Mouse (Mus musculus) layer of hippocampus, postnatal 10 days (tissue): ENCODE measurements at regions not wholly inside any gene's neighbourhood (a gene's known extent, or its start where the extent isn't known, plus 50 kb on each side); places are given as distances from the start of the nearest gene placed in this dataset.

Experiments used
- DNase-seq, 2 experiments: peaks; one replicate each; pipeline ENCODE4 v3.0.0; 2021; ENCODE audit warnings: low spot score in 2 of 2

DNA sequence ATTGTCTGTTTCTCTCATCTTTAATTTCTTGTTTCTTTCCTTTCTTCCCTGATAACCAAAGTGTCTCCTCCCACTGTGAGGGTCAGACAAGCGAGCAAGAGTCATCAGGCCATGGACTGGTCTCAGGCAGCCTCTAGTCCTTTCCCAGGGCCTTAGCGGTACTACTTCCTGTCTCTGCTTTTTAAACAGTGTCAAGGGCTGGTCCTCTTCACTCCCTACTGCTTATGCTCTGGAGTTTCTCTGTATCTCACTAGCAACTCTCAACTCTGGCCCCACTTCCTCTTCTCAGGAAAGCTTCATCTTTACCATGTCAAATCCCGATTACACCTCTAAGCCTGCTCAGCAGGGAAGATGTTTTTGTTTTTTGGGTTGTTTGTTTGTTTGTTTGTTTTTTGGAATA is 124.1 kb downstream of the Pten start:
- DNase-seq, result no peak

DNA sequence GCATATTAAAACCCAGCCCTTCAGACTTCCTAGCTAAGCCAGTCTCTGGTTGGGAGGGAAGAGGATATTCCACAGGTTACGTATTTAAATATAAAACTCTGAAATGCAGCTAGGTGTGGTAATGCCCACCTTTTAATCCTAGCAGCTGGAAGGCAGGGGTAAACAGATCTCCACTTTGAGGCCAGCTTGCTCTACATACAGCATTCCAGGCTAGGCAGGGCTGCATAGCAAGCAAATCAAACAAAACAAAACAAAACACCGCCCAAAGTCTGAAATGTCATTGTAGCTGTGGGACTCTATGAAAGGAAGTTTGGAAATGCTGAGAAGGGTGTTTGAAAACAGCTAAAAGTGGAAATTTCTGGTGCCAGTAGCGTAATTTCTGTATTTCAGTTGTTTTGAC is 127.0 kb downstream of the Pten start:
- no peak for DNase-seq

DNA sequence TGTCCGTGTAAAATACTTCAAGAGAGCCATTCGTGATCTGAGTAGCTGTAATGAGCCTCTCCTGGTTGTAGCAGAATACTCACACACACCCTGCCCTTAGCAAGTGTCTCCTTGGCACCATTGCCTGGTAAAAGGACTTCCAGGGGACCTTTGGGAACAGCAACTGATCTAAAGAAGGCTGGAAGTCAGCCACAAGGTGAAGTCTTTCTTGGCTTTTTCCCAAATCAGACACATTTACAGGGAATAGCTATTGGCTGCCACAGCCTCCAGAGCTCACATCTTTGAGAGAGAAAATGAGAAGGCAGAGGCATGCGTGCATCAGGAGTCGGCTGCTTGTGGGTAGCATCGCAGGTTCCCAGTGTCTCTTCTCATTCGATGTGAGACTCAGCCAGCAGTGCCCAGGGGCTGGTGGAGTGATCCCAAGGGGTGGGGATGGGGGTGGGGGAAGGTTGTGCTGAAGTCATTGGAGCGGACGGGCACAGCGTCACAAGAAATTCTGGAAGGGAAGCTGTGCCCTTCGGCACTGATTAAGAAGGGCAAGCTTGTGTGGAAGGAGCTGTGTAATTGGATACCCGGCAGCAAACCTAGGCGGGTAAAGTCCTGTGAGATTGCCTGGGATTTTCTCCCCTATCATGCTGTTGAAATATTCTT is 128.3 kb downstream of the Pten start:
- no peak for DNase-seq

DNA sequence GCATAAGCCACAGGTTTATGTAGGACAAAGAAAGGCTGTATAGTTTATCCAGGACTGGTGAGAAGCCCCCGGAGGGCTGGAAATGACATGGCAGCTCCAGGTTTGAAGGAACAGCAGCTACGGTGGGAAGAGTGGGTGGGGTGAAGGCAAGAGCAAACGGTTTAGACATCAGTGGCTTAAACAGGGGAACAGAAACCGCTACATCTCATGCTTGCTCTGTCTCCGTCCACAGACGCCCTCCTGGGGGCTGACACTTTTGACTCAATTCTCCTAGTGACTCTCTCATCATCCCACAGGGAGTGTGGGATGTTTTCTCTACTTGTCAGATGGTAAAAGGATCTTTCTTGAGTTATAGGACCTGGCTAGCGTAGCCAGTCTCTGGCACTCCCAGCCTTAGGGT is 129.9 kb downstream of the Pten start:
- DNase-seq, result no peak

DNA sequence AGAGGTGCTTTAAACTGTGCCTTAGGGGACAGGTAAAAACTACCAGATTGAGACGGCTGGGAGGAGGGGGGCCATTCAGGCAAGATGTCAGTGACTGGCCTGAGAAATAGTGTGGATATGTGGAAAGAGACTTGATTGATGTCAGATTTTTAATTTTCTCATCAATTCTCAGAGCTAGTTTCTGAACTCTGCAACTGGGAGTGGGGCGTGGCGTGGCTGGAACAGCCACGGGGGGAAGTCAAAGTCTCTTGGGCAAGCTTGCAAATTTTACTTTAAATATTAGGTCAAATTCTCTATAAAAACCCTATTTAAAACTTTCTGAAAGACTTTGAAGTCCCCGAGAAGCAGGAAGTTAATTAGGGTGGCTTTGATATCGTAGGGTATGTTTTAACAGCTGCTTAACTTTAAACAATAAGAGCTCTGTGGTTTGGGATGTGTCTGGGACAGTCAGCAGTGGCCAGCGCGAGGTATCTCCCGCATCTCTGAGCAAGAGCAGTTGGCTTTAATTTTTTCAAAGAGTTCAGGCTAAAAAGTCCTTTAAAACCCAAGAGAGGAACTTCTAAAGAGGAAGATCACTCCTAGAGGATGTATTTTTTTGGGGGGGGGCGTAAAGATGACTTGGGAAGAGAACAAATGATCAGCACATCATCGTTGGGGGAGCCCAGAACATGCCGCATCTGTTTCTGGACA is 131.5 kb downstream of the Pten start:
- no peak for DNase-seq

DNA sequence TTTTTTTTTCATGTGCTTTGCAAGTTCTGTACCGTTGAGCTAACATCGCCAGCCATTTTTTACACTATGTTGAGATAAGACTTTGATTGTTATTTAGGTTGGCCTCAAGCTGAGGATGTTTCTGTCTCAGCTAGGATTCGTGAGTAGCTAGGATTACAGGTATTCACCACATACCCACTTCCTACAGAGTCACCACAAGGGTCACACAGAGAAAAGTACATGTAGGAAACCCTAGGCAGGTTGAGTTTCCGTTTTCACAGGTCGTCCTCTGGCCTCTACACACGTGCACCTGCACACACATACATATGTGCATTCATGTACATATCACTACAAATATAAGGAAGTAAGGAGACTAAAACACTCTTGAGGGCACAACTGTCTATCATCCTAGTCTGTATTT is 133.5 kb downstream of the Pten start:
- no peak for DNase-seq

DNA sequence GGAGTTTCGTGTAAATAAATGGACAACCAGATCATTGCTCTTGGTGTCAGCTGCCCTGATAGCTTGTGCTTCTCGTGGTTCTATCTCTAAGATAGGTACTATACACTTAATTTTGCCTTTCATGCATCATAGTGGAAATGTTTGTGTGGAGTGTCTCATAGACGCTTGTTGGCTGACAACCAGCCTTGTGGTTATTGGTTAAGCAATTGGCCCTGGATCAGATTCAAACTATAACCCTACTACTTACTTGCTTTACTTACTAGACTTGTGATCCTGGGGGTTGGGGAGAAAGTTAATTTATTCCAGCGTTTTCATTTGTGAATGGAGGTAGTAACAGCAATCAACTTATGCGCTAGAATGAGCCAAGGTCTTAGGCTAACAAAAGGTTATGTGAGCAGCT is 135.2 kb downstream of the Pten start:
- DNase-seq, result no peak

DNA sequence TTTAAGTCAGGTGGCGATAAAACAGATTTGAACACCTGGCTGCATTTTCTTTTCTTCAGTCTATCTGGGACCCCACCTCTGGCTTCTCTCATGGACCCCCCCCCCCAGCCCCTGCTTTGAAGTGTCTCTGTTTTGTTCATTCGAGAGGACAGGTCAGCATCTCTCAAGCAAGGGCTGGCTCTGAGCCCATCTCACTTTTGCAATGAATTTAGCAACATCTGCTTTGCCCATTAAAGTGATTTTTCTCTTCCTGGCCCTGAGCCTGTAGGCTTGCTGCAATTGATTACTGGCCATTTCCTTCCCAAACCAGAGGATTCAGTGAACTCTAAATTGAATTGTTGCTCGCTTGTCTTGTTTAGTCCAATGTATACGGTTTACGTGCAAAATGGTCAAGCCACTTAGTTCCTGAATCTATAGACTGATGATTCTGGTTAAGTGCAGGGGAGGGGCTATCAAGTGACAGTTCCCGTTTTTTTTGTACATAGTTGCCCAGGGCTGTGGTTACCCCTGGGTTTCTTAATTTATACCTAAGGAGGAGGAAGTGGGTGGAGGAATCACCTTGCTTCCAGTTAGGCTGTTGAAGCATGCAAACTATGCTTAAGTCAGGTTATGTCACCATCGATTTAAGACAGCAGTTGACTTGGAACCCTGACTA is 146.3 kb downstream of the Pten start:
- no peak for DNase-seq

DNA sequence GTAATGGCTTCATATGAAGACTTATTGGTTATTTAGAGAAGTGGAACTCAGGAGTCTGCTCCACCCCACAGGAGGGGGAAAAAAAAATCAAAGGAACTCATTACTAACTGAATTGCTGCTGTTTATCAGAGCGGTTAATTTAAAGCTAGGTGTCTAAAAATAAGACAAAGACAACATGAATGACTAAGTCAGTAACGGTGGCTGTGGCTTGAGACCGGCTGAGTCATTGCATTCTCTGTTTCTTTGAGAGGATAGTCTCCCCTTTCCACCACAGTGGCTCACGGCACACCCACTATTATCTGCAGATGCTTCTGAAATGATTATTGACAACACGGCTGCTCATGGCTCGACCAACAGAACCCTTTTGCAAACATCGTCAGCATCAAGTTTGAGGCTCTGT is 147.2 kb downstream of the Pten start:
- DNase-seq, result no peak

DNA sequence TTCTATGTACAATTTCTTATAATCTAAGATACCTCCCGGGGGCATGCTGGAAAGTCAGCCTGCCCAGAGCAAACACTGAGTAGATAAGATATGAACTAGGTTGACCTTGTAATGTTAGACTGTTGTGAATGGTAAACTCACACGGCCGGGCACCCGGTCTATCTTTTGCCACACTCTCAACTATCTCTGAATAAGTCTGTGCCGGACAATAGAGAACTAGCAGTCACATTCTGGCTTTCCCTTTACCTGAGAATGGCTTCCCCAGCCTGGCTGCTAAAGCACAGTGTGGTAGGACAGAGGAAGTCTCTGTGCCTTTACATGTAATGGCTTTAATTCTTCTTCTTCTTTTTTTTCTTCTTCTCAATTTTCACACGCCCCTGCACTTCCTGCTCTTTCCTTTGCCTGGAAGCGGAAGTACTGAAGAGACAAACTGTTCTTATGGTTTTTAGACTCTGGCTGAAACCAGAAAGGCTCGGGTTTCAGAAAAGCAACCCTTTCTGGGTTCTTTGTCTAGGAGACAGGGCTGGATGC is 148.7 kb downstream of the Pten start:
- DNase-seq, result no peak

DNA sequence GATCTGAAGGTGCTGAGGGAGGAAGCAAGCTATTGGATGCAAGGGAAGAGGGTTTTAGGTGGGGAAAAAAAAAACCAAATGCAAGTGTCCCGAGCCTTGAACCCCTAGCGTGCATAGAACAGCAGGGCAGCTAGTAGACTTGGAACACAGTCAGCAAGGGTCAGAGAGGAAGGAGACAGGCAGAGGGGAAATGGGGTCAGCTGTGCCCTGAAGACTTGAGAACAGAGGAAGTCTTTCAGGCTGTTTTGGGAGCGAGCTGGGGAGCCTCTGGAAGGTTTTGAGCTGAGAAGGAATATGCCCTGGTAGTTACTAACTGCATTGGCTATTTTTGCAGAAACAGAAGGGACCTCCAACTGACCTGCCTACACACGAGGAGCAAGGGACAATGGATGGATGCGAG is 149.5 kb downstream of the Pten start:
- no peak for DNase-seq

DNA sequence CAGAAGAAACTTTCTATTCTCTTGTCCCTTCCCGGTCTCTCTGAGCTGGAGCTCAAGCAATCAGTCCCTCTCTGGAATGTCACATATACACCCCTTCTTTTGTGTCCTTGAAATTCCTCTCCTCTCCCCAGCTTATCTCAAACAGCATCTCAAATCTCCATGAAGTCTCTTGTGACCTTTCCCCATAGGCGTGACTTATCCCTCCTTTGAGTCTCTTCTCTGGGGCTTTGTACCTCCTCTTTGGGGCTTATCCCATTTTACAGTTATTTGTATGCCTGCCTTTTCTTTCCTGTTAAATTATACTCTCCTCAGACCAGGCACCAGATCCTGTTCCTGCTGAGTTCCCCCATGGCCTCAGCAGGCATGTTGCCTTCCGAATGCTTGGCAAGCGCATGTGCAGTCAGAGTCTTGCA is 152.8 kb downstream of the Pten start:
- no peak for DNase-seq

DNA sequence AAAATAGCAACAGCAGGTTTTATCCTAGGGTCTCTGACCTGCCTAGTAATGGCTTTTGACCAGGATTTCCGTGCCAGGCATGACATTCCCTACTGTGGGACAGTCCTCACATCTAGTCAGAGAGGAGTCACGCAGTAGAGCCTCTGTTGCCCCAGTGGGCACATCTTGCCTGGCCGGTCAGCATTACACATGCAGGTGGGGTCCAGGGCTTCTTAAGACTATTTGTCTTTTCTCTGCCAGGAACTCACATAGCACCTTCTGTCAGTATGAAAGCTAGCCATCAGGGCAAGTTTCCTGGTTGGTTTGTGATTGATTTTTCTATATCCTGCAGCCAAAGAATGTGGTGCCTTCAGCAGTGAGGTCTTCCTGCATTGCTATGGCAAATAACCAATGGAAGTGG is 155.0 kb downstream of the Pten start:
- no peak for DNase-seq

DNA sequence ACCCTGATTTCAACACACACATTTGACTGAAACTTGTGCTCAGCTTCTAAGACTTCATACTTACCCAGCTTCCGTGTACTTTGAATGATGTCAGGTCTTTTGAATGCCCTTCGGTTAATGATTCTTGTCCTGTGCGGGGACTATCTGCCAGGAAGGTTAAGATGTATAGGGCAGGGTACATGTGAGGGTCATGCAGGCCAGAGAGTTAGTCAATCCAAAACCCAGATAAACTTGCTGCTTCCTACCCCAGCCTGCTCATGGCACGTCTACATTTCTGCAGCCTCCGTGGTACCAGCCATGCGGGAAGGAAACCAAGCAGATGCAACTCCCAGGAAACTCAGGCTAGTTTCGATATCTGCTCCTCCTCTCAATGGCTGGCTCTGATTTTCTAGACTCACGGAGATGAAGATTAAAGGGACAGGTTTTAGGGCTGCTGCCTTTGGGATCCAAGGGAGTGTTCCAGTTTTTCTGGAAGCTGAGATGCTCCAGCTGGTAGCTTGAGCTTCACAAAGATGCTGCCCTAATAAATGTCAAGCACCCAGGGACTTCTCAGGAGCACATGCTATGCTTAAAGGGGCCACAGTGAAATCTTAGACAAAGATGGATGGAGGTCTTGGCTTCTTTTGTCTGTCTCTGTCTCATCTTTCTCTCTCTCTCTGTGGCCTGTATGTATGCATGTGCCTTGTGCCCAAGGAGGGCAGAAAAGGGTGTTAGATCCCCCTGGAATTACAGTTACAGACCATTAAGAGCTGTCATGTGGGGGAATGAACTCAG is 159.4 kb downstream of the Pten start:
- no peak for DNase-seq

DNA sequence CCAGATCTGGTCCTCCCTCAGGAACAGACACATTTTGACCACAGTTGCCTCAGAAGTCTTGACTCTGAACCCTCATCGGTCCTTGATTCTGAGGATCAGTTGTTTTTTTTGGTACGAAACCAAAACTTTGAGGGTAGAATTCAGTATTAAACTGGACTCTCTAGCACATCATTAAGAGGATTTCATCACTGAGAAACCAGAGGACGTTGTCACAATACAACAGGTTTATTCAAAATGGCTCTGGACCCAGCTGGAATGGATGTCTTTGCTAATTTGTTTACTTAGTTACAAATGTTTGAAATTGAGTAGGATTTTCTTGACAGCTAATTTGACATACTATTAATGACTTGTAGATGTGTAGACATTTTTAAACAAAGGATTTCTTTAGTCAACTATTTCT is 163.7 kb downstream of the Pten start:
- no peak for DNase-seq

DNA sequence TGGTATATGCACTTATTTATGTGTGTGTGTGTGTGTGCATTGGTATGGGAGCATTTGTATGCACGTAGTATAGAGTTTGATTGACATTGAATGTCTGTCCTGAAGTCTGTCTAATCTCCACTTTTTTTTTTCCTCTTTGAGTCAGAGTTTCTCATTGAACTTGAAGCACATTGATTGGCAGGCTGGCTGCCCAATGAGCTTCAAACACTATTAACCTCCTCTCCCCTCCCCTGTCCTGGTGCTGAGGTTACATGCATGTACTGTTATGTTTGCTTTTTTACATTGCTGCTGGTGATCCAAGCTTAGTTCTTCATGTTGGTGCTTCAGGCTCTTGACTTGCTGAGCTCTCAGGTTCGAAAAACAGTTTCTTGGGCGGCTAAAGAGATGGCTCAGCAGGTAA is 166.6 kb downstream of the Pten start:
- no peak for DNase-seq

DNA sequence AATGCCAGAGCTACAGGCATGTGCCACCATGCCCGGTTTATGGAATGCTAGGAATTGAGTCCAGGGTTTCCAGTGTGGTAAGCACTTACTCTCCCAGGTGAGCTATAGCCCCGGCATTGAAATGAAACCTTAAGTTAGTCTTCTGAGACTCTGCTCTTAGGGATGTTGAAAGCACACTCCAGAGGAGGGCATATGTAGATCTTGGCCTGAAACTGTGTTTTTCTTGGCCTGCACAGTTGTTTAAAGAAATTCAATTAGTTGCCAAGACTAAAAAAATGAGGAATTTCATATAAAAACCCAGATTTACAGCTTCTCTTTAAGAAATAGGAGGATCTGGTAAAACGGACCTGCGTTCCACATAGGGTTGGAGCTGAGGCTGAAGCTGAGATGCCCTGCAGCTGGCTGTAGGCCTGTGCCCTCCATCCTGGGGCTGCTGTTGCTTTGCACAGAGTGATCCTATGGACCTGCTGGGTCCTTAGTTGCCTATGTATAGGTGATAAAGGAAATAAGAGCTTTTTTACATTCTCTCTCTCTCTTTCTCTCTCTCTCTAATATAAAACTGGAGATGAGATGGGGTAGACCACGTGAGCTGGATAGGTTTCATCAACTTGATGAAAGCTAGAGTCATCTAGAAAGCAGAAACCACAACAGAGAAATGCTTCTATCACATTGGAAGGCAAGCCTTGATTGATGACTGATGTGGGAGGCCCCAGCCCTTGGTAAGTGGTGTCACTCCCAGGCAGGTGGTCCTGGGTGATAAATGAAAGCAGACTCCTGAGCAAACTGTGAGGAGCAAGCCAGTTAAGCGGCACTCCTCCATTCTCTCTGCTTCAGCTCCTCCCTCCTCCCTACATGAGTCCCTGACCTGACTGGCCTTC is 168.6 kb downstream of the Pten start:
- DNase-seq, result no peak

DNA sequence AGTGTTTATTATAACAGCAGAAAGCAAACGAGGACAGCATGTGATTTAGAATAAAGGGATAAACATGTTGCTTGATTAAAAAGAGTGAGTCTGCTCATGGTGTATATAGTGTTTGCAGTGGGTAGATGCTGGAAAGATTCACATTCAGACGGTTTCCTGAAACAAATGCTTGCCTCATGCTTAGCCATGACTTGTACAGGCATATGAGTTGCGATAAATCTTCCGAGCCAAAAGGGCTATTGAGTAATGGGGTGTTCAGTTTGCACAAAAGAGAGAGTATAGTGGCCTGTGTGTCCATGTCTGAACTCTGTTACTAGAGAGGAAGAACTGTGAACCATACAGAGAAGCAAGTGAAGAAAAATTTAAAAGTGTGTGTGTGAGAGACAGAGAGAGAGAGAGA is 169.3 kb downstream of the Pten start:
- no peak for DNase-seq

DNA sequence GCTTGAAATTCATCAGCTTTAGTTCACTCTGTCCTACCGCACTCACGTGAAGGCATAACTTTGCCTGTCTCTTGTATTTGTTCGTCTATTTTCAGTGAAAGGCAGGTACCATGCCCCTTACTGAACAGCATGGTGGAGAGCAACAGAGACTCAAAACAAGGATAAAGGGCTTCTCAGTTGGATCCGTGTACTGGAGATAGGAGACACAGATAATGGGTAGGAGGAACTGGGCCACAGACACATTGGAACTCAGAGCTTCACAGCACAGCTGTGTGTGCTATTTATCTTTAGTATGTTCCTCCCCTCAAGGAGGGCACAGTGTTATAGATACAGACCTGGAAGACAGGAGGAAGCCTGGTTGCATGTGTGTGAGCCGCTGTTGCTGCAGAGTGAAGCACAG is 176.4 kb downstream of the Pten start:
- no peak for DNase-seq

DNA sequence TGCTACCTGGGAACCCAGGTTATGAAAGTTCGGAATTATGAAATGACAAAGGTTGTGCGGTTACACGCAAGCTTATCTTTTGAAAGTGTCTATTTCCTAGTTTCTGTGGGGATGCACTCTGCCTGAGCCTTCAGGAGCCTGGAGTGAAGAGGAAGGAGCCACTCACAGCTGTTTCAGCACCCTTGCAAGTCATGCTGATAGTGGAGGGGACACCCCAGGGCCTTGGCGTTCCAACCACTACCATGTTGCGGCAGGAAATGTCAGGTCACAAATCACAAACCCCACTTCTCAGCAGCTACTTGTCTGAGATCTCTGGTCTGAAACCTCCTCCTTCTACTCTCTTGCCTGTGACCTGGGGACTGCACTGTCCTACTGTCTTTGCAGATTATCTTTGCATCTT is 178.3 kb downstream of the Pten start:
- DNase-seq, result no peak

DNA sequence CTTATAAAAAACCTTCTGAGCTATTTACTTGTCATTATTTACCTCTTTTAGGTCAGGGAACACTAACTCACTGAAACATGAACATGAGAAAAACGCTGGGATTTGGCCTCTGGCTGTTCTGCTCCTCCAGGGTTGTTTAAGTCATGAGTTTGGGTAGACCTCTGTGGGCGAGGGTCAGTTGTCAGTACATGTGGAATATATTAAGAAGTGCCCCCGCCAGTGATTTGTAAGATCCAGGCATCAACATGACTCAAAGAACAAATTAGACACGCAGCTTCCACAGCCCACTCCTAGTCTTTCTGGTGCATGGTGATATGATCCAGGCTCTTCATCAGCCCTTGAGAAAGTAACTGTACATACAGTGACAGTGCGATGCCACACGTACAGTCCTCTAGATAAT is 180.3 kb downstream of the Pten start:
- no peak for DNase-seq
